Mouse (Mus musculus) urinary bladder, postnatal 25 days (tissue): Measurements from ENCODE around the gene Ank3.

Experiments used
- DNase-seq: peaks from one replicate; pipeline ENCODE4 v3.0.0; 2022; ENCODE audit warnings: low spot score

Ank3 gene

DNA sequence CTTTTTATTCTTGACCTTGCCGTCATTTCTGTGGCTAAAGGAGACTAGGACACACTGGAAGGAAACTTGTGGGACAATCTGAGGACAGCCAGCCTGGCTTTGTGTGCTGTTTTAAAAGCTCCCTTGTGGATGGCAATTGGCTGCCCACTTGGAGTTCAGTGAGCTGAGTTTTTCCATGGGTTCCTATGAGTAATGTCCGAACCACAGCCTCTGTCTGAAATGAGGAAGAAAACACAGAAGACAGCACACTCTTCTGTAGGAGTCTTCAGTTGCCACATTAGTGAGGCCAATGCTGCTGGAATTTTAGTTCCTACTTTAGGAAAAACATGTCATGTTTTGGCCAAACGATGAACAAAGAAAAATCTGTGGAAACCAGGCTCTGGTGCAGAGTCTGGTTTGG is 380.7 kb downstream of the Ank3 start:
- DNase-seq = no peak

GRCm38 (mm10) chr10:69781491-69781890 is 382.9 kb downstream of the Ank3 start:
- peak; percentile 31 for DNase-seq

DNA sequence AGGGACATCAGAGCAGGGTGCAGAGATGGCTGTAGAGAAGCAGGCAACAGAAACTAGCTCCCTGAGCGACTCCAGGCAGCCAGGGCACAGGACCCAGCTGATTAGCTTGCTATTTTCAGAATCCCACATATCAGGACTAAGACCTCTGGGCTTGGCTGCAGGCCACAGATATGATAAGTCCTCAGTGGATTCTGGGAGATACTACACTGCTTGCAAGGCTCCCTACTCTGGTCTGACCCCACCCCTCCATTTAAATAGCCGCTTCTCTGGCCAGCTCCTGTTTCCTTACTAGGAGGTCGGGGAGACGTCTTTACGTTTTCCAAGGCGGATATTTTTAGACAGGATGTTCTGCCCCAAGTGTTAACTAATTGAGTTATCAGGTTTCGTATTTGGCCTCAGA is 386.7 kb downstream of the Ank3 start:
- DNase-seq = no peak

DNA sequence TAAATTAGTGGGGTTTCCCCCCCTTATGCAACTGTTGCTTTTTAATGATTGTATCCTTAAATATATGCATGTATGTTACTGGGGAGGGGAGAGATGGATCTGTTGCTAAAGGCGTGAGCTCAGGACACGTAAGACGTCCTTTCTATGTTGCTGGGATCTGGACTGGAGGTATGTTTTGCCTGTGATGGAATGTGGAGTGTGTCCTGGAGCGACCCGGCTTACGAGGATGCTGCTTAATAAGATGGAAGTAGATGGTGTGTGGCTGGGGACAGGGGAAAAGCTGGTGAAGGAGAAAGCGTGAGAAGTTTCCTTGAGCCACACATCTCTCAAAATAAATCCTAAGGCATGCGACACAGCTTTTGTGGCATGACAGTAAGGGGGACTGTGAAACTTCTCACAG is 387.1 kb downstream of the Ank3 start:
- no peak for DNase-seq

DNA sequence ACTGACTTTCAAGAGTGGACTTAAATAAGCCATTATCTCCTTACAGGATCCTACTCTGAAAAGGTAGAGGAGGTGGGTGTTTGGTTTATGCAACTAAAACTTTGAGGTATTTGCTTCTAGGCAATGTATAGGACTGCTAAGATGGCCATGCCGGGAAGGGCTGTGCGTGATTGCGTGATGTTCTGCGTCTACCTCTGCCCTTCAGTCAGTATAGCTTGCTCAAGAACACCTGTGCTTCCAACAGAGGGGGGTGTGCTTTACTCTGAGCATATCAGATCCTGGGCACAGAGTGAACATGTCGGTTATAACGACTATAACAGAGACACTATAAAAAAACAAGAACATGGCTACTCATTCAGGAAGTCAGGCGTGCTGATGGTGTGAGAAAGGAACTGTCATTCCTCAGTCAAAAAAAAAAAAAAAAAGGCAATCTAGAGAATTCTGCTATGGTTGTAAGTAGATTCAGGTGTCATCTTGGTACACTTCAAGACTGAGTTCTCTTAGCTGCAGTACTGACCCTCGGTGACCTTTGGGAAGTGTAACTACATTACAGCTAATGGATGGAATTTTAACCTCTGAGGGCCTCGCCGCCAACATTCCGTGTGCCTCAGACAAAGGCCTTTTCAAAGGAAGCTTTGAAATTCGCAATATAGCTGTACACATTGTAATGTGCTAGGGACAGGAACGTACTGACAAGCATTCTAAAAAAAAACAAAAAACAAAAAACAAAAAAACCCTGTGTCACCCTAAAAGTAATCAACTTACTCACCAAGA is 387.8 kb downstream of the Ank3 start:
- no peak for DNase-seq

GRCm38 (mm10) chr10:69787379-69787778 is 388.8 kb downstream of the Ank3 start:
- DNase-seq = no peak

DNA sequence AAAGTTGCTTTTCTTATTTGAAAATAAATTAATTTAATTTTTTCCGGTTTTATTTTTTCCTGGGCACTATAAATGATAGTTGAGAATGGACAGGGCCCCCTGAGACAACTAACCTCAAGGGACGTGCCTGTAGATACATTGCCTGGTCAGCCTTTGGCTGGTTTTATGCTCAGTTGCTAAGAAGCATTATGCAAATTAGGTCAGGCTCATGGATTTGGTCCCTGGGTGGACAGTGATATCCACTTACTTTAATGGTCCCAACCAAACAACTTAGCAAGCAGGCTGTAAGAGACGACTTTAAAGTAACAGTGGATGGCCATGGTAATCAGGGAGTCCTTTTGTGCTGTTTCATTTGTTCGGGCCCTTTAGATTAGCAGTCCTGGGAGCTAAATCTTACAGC is 392.0 kb downstream of the Ank3 start:
- no peak for DNase-seq

DNA sequence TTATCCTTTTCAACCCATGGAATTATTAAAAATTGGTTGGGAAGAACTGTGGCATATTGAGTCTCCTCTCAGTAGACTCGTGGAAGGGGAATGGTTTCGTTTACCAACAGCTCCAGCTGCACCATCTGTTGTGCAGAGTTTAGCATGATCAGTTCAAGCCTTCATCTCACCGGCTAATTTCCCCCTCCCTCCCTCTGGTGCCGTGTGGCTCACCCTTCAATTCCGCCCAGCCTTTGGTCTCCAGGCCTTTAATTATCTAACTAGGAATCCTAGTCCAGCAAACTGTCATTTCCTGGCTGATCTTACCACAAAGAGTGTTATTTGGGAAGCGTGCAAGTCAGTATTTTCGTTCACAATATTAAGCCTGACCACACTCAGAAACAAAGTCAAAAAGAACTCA is 393.4 kb downstream of the Ank3 start:
- no peak for DNase-seq

DNA sequence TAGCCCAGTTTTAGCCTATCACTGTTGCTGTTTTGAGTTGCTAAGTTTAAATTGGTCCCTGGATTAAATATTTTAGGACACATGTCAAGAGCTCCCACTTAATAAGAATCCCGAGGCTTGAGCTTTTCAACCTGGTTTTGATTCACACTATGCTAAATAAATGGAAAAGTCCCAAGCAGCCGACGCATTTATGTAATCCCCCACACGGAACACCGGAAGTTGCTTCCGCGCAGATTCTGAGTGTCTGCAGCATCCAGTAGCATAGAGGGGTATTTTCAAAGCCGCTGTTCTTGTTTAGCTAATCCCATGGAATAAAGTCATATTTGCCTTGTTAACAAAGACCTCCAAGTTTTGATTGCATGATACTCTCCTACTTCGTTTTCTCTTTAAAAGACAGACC is 393.8 kb downstream of the Ank3 start:
- no peak for DNase-seq

- DNase-seq = peak; percentile 50
These were observed 394.5 kb downstream of the Ank3 start for GRCm38 (mm10) chr10:69793079-69793478.

DNA sequence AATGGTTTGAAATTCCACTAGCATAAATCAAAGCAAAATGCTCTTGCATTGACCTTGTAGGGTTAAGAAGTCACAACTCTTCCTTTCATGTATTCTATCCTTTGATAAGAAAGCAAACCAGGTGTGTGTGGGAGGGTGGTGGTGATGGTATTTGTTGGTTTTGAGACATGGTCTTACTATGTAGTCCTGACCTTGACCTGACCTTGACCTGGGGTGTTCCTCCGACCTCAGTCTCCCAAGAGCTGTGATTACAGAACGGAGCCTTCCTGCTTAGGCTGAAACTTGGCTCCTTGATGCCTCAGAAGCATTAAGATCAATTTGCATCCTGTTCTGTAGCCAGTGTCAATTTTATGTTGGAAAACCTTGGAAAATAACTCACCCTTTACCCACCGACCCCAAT is 397.1 kb downstream of the Ank3 start:
- no peak for DNase-seq

GRCm38 (mm10) chr10:69796421-69796886 is 397.9 kb downstream of the Ank3 start:
- DNase-seq = no peak

GRCm38 (mm10) chr10:69803135-69803756 is 404.7 kb downstream of the Ank3 start:
- DNase-seq = no peak

- no peak for DNase-seq
These were observed 406.0 kb downstream of the Ank3 start for GRCm38 (mm10) chr10:69804613-69805012.

DNA sequence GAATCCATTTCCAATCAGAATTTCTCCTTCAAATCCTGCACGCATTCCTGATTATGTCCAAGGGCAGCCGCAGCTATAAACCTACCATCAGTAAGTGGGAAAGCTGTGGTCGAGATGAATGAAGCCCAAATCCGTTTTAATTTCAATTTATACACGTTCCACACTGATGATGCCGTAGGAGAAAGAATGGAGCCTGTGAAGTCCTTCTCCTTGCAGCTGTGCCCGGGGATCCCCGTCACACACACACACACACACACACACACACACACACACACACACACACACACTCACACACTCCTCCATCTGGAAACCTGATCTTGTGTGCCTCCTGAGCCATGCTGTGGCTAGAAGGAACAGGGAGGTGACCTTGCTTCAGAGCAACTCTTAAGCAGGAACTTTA is 412.2 kb downstream of the Ank3 start:
- DNase-seq = no peak

GRCm38 (mm10) chr10:69813823-69814522 is 415.4 kb downstream of the Ank3 start:
- DNase-seq = no peak

DNA sequence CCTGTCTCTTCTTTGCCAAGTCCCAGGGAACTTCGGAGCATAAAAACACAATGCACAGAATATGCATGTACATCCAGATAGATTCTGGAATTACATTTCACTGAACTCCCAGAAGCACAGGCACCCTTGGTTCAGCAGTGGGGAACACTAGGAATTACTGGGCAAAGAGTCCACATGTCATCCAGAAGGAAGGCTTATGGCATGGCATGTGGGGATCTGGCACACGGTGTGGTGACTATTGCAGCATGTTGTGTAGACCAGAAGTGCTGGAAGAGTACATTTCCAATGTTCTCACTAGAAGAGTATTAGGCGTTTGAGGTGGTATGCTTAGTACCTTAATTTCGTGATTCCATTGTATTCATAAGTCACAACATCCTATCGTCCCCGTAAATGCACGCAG is 422.7 kb downstream of the Ank3 start:
- DNase-seq = no peak

DNA sequence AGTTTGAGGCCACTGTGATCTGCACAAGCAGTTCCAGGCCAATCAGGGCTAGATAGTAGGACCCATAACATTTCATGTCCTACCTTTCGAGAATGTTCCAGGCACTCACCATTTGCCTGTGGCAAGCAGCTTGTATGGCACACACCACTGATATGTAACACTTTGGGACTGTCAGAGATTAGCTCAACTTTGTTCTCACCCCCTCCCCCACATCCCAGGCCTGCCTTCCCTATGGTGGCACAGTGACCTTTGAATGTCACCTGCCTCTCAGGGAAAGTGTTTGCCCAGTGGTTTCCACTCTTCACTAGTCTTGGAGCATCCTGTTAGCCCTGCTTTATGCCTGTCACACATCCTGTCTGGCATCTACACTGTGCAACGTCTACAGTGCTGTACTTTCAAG is 430.2 kb downstream of the Ank3 start:
- no peak for DNase-seq

DNA sequence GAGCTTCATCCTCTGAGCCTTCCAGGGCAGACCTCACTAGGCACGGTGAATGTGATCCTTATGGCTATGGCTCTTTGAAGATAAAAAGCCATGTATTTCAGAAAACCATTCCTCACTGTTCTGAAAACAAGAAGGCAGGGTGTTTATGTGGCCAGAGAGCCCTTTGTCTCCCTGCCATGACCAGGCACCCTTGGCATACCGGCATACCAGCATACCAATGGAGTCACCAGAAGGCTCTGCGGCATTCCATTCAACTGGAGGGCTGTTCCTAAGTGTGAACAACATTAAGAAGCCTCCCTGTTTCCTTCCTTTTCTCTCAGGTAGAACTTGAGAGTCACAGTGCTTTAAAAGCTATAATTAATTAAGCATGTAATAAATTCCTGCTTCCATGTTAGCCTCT is 430.7 kb downstream of the Ank3 start:
- no peak for DNase-seq

GRCm38 (mm10) chr10:69831568-69831967 is 433.0 kb downstream of the Ank3 start:
- DNase-seq = no peak

DNA sequence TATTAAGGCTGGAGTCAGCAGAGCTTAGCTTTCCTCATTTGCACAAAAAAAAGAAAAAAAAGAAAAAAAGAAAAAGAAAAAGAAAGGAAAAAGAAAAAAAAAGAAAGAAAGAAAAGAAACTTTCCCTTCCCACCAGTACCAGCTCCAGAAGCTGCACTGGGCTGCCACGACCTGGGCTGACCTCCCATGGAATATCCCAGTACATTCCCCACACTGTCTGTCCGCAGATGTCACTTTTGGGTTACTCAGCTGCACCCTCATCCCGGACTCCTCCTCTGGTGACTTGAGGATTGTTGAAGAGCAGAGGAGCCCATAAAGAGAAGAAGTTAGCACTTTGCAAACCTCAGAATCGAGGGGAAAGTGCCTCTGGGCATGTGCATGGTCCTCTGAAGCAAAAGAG is 433.7 kb downstream of the Ank3 start:
- DNase-seq = no peak

DNA sequence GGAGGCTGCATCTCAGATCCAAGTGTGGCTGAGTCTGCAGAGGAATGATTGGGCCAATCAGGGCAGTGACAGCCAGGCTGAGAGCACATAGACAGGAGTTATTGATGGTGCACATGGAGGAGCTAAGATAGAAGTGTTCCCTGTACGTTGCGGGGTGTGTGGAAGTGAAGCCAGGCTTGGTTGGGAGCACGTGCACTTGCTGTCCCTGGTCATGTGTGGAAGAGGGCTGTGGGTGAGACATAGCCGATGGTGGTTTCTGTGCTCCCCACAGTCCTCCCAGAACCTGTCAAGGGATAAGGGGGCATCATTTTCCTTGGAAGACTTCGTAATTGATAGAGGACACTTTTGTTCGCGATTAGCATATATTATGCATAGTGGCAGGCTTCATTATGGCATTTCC is 434.2 kb downstream of the Ank3 start:
- DNase-seq = no peak

- peak; percentile 52 for DNase-seq
These were observed 436.1 kb downstream of the Ank3 start for GRCm38 (mm10) chr10:69834700-69835099.
